Comparison of ENCODE assay signal across 9 mouse cellular contexts in genomic region chr10:77624570-77624995, GRCm38 (mm10). TPM values are rescaled to one million over a fixed set of nuclear protein-coding genes. Genes with fewer than 3 reads are reported as not detected.
DNase-seq lines count a peak whose midpoint lies in the region; ATAC-seq and TF ChIP-seq lines count a peak whose summit lies in the region.
"Had no signal": no experiment of that assay in that cellular context is flagged by ENCODE, and none has a peak within 500 bp of the region (broad histone marks: within the 10 kb centered on the region; RNA-seq: fewer than 3 reads in every experiment).

No protein-coding gene starts in this region.

- H3K9me3 ChIP-seq in intestine, embryonic 15.5 days, result no peaks in the 10 kb centered on the region
- no peaks in the 10 kb centered on the region for H3K9me3 ChIP-seq in intestine, postnatal 0 days (ENCODE audit: control insufficient read depth)
- no peaks in the 10 kb centered on the region for H3K9me3 ChIP-seq in heart, embryonic 11.5 days (replicated peaks; ENCODE audit: control insufficient read depth, low read length)
- no peaks in the 10 kb centered on the region for H3K9me3 ChIP-seq in liver, embryonic 11.5 days (ENCODE audit: control insufficient read depth, low read length)

- no peak for ATAC-seq in intestine, embryonic 15.5 days
- ATAC-seq in intestine, postnatal 0 days, result no peak
- no peak for ATAC-seq in heart, embryonic 11.5 days (replicated peaks; ENCODE audit: insufficient number of reproducible peaks, low FRiP score, low TSS enrichment)
- ATAC-seq in liver, embryonic 11.5 days (replicated peaks; ENCODE audit: low FRiP score), result no peak

- 0 out of 2 replicates have a peak overlapping the region, but pooled peaks have one; percentile 23 for H3K9ac ChIP-seq in intestine, embryonic 15.5 days
- H3K9ac ChIP-seq in intestine, postnatal 0 days (ENCODE audit: low read depth, low read length), result no peak overlapping the region
- H3K9ac ChIP-seq in heart, embryonic 11.5 days (ENCODE audit: low read depth, low read length), result peak overlapping the region; percentile 52
- H3K9ac ChIP-seq in liver, embryonic 11.5 days (ENCODE audit: low read depth, low read length), result peak overlapping the region; percentile 30

- H3K4me1 ChIP-seq in intestine, embryonic 15.5 days (replicated peaks), result peaks cover 25% of the 10 kb centered on the region
- 0 out of 2 replicates have a peak, but pooled peaks cover 3% of the 10 kb centered on the region for H3K4me1 ChIP-seq in intestine, postnatal 0 days (replicated peaks; ENCODE audit: control insufficient read depth, insufficient read depth, low read length)
- peaks cover 21% of the 10 kb centered on the region for H3K4me1 ChIP-seq in heart, embryonic 11.5 days (ENCODE audit: control insufficient read depth, insufficient read depth, low read length)
- H3K4me1 ChIP-seq in liver, embryonic 11.5 days (replicated peaks; ENCODE audit: control insufficient read depth, insufficient read depth, low read length), result peaks cover 26% of the 10 kb centered on the region

- H3K4me2 ChIP-seq in intestine, embryonic 15.5 days (replicated peaks), result 0 out of 2 replicates have a peak overlapping the region, but pooled peaks have one; percentile 9
- no peak overlapping the region for H3K4me2 ChIP-seq in intestine, postnatal 0 days (replicated peaks; ENCODE audit: low read depth)
- H3K4me2 ChIP-seq in heart, embryonic 11.5 days, result no peak overlapping the region
- no peak overlapping the region for H3K4me2 ChIP-seq in liver, embryonic 11.5 days

- WGBS in intestine, embryonic 15.5 days, result 60% methylated on average over 7 of the region's 7 CpGs
- 55% methylated on average over 7 of the region's 7 CpGs for WGBS in intestine, postnatal 0 days
- 62% methylated on average over 7 of the region's 7 CpGs for WGBS in heart, embryonic 11.5 days (ENCODE audit: insufficient replicate concordance)
- 77% methylated on average over 7 of the region's 7 CpGs for WGBS in liver, embryonic 11.5 days

- H3K27ac ChIP-seq in intestine, embryonic 15.5 days, result 0 out of 2 replicates have a peak overlapping the region, but pooled peaks have one; percentile 6
- no peak overlapping the region for H3K27ac ChIP-seq in intestine, postnatal 0 days (ENCODE audit: low read depth, low read length)
- H3K27ac ChIP-seq in heart, embryonic 11.5 days (ENCODE audit: low read depth, low read length), result peak overlapping the region; percentile 46; the same call in 1 of the 2 replicates
- H3K27ac ChIP-seq in liver, embryonic 11.5 days (ENCODE audit: low read depth, low read length), result no peak overlapping the region; the same call in 1 of the 2 replicates

- no peak for TF ChIP-seq CTCF in intestine, postnatal 0 days (IDR thresholded peaks at IDR 0.05; ENCODE audit: low read depth)

- no peaks in the 10 kb centered on the region for H3K27me3 ChIP-seq in intestine, embryonic 15.5 days (replicated peaks)
- H3K27me3 ChIP-seq in intestine, postnatal 0 days (replicated peaks; ENCODE audit: control insufficient read depth, insufficient read depth, low read length), result no peaks in the 10 kb centered on the region
- H3K27me3 ChIP-seq in heart, embryonic 11.5 days (ENCODE audit: control insufficient read depth, insufficient read depth, low read length), result no peaks in the 10 kb centered on the region
- no peaks in the 10 kb centered on the region for H3K27me3 ChIP-seq in liver, embryonic 11.5 days (replicated peaks; ENCODE audit: control insufficient read depth, insufficient read depth, low read length)

- peak; percentile 71 for DNase-seq in adipocyte (ENCODE audit: low spot score)
- no peak for DNase-seq in liver, embryonic 11.5 days (ENCODE audit: low spot score)
- peak; percentile 68 for DNase-seq in telencephalon, adult 2 months (ENCODE audit: low read depth, low spot score)
- no peak for DNase-seq in adrenal gland, adult 18-20 months (ENCODE audit: low spot score in 2 of 2)
- DNase-seq in urinary bladder, adult 2 months (ENCODE audit: low spot score), result no peak

- H3K36me3 ChIP-seq in intestine, embryonic 15.5 days, result no peaks in the 10 kb centered on the region
- no peaks in the 10 kb centered on the region for H3K36me3 ChIP-seq in intestine, postnatal 0 days (ENCODE audit: control insufficient read depth, insufficient read depth)
- no peaks in the 10 kb centered on the region for H3K36me3 ChIP-seq in heart, embryonic 11.5 days (ENCODE audit: control insufficient read depth, insufficient read depth, low read length)
- H3K36me3 ChIP-seq in liver, embryonic 11.5 days (ENCODE audit: control insufficient read depth, insufficient read depth, low read length), result no peaks in the 10 kb centered on the region; the same call in 1 of the 2 replicates

- no peak overlapping the region for H3K4me3 ChIP-seq in intestine, embryonic 15.5 days (replicated peaks)
- no peak overlapping the region for H3K4me3 ChIP-seq in intestine, postnatal 0 days (ENCODE audit: low read depth, low read length)
- H3K4me3 ChIP-seq in heart, embryonic 11.5 days (ENCODE audit: low read depth, low read length), result no peak overlapping the region
- H3K4me3 ChIP-seq in liver, embryonic 11.5 days (ENCODE audit: low read depth, low read length), result peak overlapping the region; percentile 14; the same call in 1 of the 2 replicates

RNA-seq across cellular contexts. Expression of gene Ube2g2, which starts 2.5 kb away (rescaled TPM):
- polyA plus RNA-seq in intestine, embryonic 15.5 days (2015; fragmentation: Nextera tagmentation; extraction: Ambion mirVana), result 65.0 and 70.3 TPM in 2 replicates
- polyA plus RNA-seq in intestine, postnatal 0 days (2015; fragmentation: Nextera tagmentation; extraction: Ambion mirVana), result 36.4 and 37.8 TPM in 2 replicates
- polyA plus RNA-seq in heart, embryonic 11.5 days (2014; fragmentation: Nextera tagmentation; extraction: Ambion mirVana), result 38.0 and 42.9 TPM in 2 replicates
- 62.1 and 67.9 TPM in 2 replicates for polyA plus RNA-seq in liver, embryonic 11.5 days (2014; fragmentation: Nextera tagmentation; extraction: Ambion mirVana)
- 10 to 100 TPM; 67.2 to 74.1 TPM for total RNA-seq in adrenal gland, adult 18-20 months (2021)
- polyA plus RNA-seq in urinary bladder, adult 2 months (2012; rRNA removed), result 42.8 and 47.7 TPM in 2 replicates

RNA-seq across cellular contexts. Expression of gene Gm49325, which starts 18.6 kb away (rescaled TPM):
- polyA plus RNA-seq in intestine, embryonic 15.5 days (2015; fragmentation: Nextera tagmentation; extraction: Ambion mirVana), result 4.1 and 5.4 TPM in 2 replicates
- 18.9 TPM in 2 replicates for polyA plus RNA-seq in intestine, postnatal 0 days (2015; fragmentation: Nextera tagmentation; extraction: Ambion mirVana)
- polyA plus RNA-seq in heart, embryonic 11.5 days (2014; fragmentation: Nextera tagmentation; extraction: Ambion mirVana), result not detected in 2 replicates
- polyA plus RNA-seq in liver, embryonic 11.5 days (2014; fragmentation: Nextera tagmentation; extraction: Ambion mirVana), result 1.8 and 4.5 TPM in 2 replicates
- total RNA-seq in adrenal gland, adult 18-20 months (2021), result 10 to 100 TPM; 13.1 to 17.1 TPM
- 0.89 and 23.6 TPM in 2 replicates for polyA plus RNA-seq in urinary bladder, adult 2 months (2012; rRNA removed)
- polyA plus RNA-seq: large intestine, adult 2 months had no signal

RNA-seq across cellular contexts. Expression of gene Sumo3, which starts 18.7 kb away (rescaled TPM):
- polyA plus RNA-seq in intestine, embryonic 15.5 days (2015; fragmentation: Nextera tagmentation; extraction: Ambion mirVana), result 338 and 345 TPM in 2 replicates
- polyA plus RNA-seq in intestine, postnatal 0 days (2015; fragmentation: Nextera tagmentation; extraction: Ambion mirVana), result 256 and 269 TPM in 2 replicates
- polyA plus RNA-seq in heart, embryonic 11.5 days (2014; fragmentation: Nextera tagmentation; extraction: Ambion mirVana), result 165 and 212 TPM in 2 replicates
- polyA plus RNA-seq in liver, embryonic 11.5 days (2014; fragmentation: Nextera tagmentation; extraction: Ambion mirVana), result 249 and 271 TPM in 2 replicates
- total RNA-seq in adrenal gland, adult 18-20 months (2021), result 10 to 100 TPM; 91.8 to 98.8 TPM
- 294 and 318 TPM in 2 replicates for polyA plus RNA-seq in urinary bladder, adult 2 months (2012; rRNA removed)

RNA-seq across cellular contexts. Expression of gene Pttg1ip, which starts 43.1 kb away (rescaled TPM):
- polyA plus RNA-seq in intestine, embryonic 15.5 days (2015; fragmentation: Nextera tagmentation; extraction: Ambion mirVana), result 146 and 156 TPM in 2 replicates
- polyA plus RNA-seq in intestine, postnatal 0 days (2015; fragmentation: Nextera tagmentation; extraction: Ambion mirVana), result 200 and 201 TPM in 2 replicates
- 108 and 113 TPM in 2 replicates for polyA plus RNA-seq in heart, embryonic 11.5 days (2014; fragmentation: Nextera tagmentation; extraction: Ambion mirVana)
- 94.0 and 99.7 TPM in 2 replicates for polyA plus RNA-seq in liver, embryonic 11.5 days (2014; fragmentation: Nextera tagmentation; extraction: Ambion mirVana)
- total RNA-seq in adrenal gland, adult 18-20 months (2021), result 100 to 1,000 TPM; 175 to 203 TPM
- polyA plus RNA-seq in urinary bladder, adult 2 months (2012; rRNA removed), result 457 and 472 TPM in 2 replicates

Comparison
In these comparisons a context has a peak if more than half of its experiments do, and no peak if none do; other contexts are left out.
1. H3K27ac ChIP-seq: peak in intestine, embryonic 15.5 days (single experiment) and heart, embryonic 11.5 days (single experiment); none in intestine, postnatal 0 days (single experiment) and liver, embryonic 11.5 days (single experiment).
2. DNase-seq: peak in adipocyte (single experiment) and telencephalon, adult 2 months (single experiment); none in liver, embryonic 11.5 days (single experiment), adrenal gland, adult 18-20 months (0 of 2) and urinary bladder, adult 2 months (single experiment).